Mouse (Mus musculus) heart, embryonic 14.5 days (tissue): Measurements from ENCODE around the gene Lmna. TPM values are rescaled to one million over a fixed set of nuclear protein-coding genes. Genes with fewer than 3 reads are reported as not detected.

Source experiments
- ATAC-seq: fragments of 200-750 bp; cut with Nextera tagmentation; 2 replicates; pipeline ENCODE4 v1.8.0; 2017; ENCODE audit warnings: low read depth, moderate TSS enrichment; ENCODE audit not compliant: insufficient number of reproducible peaks, insufficient read depth, low FRiP score
- H3K27ac ChIP-seq, 2 experiments: fragments of 200-500 bp in 1 of 2; fragments of 300-500 bp in 1 of 2; sonication (generic) in 1 of 2; replicated peaks in 1 of 2; 2 replicates each; pipeline ENCODE4 v1.5.1; 2012 to 2014; ENCODE audit warnings: low read depth in 2 of 2, low read length in 2 of 2, control low read depth in 1 of 2, mild to moderate bottlenecking in 1 of 2, mixed read lengths in 1 of 2; ENCODE audit not compliant: control insufficient read depth in 1 of 2, insufficient read depth in 1 of 2
- H3K27me3 ChIP-seq: fragments of 300-500 bp; sonication (generic); 2 replicates; pipeline ENCODE4 v1.6.1; 2014; ENCODE audit warnings: mild to moderate bottlenecking, low read length, control low read depth; ENCODE audit not compliant: control insufficient read depth, insufficient read depth
- H3K36me3 ChIP-seq: fragments of 300-500 bp; sonication (generic); 2 replicates; pipeline ENCODE4 v1.6.1; 2014; ENCODE audit warnings: mild to moderate bottlenecking, control low read depth, low read length, mixed read lengths; ENCODE audit not compliant: control insufficient read depth, insufficient read depth
- H3K4me1 ChIP-seq, 2 experiments: fragments of 200-500 bp in 1 of 2; fragments of 300-500 bp in 1 of 2; sonication (generic) in 1 of 2; 2 replicates each; pipeline ENCODE4 v1.6.1; 2012 to 2014; ENCODE audit warnings: low read length in 2 of 2, control low read depth in 1 of 2, mixed read lengths in 1 of 2; ENCODE audit not compliant: control insufficient read depth in 2 of 2, insufficient read depth in 2 of 2
- H3K4me2 ChIP-seq: fragments of 300-500 bp; sonication (generic); 2 replicates; pipeline ENCODE4 v1.6.1; 2014; ENCODE audit warnings: mild to moderate bottlenecking, low read length
- H3K4me3 ChIP-seq, 2 experiments: fragments of 200-500 bp in 1 of 2; fragments of 300-500 bp in 1 of 2; sonication (generic) in 1 of 2; 2 replicates each; pipeline ENCODE4 v1.5.1; 2012 to 2014; ENCODE audit warnings: low read length in 2 of 2, mild to moderate bottlenecking in 2 of 2, control low read depth in 1 of 2, low read depth in 1 of 2, moderate library complexity in 1 of 2; ENCODE audit not compliant: control insufficient read depth in 1 of 2, insufficient read depth in 1 of 2
- H3K9ac ChIP-seq: fragments of 300-500 bp; sonication (generic); 2 replicates; pipeline ENCODE4 v1.6.1; 2014; ENCODE audit warnings: mild to moderate bottlenecking, low read length
- H3K9me3 ChIP-seq: fragments of 300-500 bp; sonication (generic); 2 replicates; pipeline ENCODE4 v1.6.1; 2016; ENCODE audit warnings: low read length, control low read depth; ENCODE audit not compliant: control insufficient read depth
- WGBS: fragments of 180-500 bp; shearing (Covaris S2); extraction: QIAGEN DNeasy Blood & Tissue Kit; methylation state at CpG from one replicate; pipeline ENCODE4 v1.1.7; 2014; 5-methylcytosine and 5-hydroxymethylcytosine counted together
- polyA plus RNA-seq: library from polyadenylated mRNA; unstranded; fragments of >200 nt; fragmentation: Nextera tagmentation; extraction: Ambion mirVana; gene quantifications from 2 replicates; pipeline ENCODE4 v1.2.1, GENCODE M21; 2014

The Lmna gene
- polyA plus RNA-seq, 1 experiment from 2014 or later = 84.1 TPM

DNA sequence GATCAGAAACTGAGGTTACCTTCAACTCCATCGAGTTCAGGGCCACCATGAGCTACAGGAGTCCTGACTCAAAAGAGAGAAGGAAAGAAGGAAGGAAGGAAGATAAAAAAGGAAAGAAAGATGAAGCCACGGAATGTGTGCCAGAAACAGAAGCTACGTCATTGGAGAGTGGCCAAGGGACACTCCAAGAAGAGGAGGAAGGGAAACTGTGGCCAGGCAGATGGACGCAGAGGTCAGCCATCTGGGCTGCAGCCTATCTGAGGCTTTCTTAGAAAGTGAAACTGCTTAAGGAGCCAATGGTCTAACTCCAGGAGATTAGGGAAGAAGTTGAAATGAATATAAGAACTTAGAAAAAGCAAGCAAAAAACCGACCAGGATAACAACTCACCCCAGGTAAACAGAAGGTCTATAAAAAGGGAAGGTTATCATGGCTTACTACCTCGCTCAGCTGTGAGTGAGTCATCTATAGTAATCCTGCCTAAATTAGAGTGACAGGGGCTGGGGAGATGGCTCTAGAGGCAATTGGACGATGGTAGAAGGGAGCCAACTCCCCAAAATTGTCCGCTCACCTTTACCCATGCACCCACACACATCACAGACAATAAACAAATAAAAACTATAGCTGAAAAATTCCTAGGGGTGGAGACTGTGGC is 63.2 kb downstream of the Lmna start:
- WGBS = 51% methylated on average over 8 of the region's 8 CpGs
- Histone ChIP-seq H3K4me2 (no peak overlapping the region), H3K4me3 (no peak overlapping the region), H3K36me3 (no peaks in the 10 kb centered on the region), H3K9me3 (no peaks in the 10 kb centered on the region), H3K9ac (no peak overlapping the region), H3K27ac (no peak overlapping the region), H3K27me3 (peaks cover 19% of the 10 kb centered on the region), H3K4me1 (peaks cover 2 to 8% of the 10 kb centered on the region in 2 experiments; a peak in 2 of 4 replicates)
- no peak for ATAC-seq

DNA sequence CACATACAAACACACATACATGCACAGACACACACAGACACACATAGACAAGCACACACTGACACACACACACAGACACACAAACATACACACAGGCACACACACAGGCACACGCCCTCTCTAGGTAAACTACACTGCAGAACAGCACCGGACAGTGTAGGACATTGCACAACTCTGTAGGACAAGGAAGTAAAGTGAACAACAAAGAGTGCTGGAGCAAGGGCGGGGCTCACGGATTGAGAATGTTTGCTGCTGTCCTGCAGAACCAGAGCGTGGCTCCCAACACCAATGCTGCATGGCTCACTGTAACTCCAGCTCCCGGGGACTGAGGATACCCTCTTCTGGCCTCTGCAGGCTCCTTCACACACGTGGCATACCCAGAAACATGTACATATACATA is 66.9 kb downstream of the Lmna start:
- Histone ChIP-seq H3K27ac (no peak overlapping the region), H3K36me3 (no peaks in the 10 kb centered on the region), H3K9ac (no peak overlapping the region), H3K4me3 (no peak overlapping the region), H3K27me3 (no peaks in the 10 kb centered on the region), H3K9me3 (no peaks in the 10 kb centered on the region), H3K4me1 (peaks cover 12 to 20% of the 10 kb centered on the region in 2 experiments), H3K4me2 (no peak overlapping the region)
- 66% methylated on average over 7 of the region's 7 CpGs for WGBS
- ATAC-seq = no peak

DNA sequence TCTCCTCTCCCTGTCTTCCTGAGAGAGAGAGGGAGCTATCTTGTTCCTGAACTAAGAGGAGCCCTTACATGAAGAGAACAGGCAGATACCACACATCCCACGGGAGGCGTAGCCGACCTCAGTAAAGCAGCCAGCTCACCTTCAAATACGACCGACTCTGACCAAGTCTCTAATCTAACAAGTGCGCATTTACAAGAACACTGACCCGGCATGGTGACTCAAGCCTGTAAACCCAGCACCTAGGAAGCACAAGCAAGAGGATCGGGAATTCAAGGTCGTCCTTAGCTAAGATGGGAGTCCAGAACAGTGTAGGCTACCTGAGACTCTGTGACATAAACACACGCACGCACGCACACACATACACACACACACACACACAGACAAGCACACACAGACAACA is 67.3 kb downstream of the Lmna start:
- no peaks in the 10 kb centered on the region for H3K9me3 ChIP-seq
- peaks cover 15 to 24% of the 10 kb centered on the region in 2 experiments for H3K4me1 ChIP-seq
- H3K9ac ChIP-seq = no peak overlapping the region
- H3K4me2 ChIP-seq = no peak overlapping the region
- H3K36me3 ChIP-seq = no peaks in the 10 kb centered on the region
- no peak for ATAC-seq
- H3K27me3 ChIP-seq = no peaks in the 10 kb centered on the region
- WGBS = 67% methylated on average over 12 of the region's 12 CpGs
- H3K4me3 ChIP-seq = no peak overlapping the region
- no peak overlapping the region for H3K27ac ChIP-seq

DNA sequence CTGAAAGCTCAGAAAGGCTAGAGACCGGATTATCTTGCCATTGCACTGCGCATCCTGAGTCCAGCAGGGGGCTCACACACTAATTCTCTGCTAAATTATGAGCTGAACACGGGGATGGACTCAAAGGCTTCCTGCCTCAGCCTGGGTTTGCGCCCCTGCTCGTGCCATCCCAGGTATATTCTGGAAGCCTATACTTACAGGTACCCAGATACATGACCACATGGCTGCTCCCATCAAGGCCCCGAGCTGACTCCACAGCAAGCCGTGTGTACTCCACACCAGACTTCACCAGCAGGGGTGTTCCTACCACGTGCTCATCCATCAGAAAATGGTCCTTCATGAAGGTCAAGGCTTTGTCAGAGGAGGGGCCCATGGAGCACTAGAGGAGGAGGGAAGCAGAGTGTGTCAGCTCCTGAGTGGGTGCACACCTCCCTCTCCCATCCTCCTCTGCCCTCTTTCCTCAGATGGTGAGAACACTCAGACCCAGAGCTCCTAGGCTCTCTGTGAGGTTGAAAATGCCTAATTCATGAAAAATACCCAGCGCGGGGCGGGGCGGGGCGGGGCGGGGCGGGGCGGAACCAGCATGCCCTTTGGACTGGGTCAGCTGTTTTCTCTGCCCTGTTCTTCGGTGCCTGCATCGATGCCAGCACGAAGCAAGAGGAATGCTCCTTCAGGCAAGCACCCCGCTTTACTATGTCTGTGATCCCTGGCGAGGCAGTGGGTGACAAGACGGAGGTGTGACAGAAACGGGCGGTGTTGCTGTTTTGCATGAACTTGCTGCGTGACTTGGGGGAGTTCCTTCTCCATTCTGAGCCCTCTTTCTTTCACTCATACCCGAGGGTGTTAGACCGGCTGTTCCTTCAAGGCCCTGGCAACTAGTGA is 69.0 kb downstream of the Lmna start:
- Histone ChIP-seq H3K4me1 (peaks cover 20 to 32% of the 10 kb centered on the region in 2 experiments), H3K36me3 (no peaks in the 10 kb centered on the region), H3K4me2 (peak overlapping the region; percentile 60), H3K27me3 (no peaks in the 10 kb centered on the region), H3K9ac (peak overlapping the region; percentile 61), H3K9me3 (no peaks in the 10 kb centered on the region), H3K4me3 (peak overlapping the region; percentile 31 to 34), H3K27ac (no peak overlapping the region)
- 16% methylated on average over 27 of the region's 27 CpGs for WGBS
- no peak for ATAC-seq

DNA sequence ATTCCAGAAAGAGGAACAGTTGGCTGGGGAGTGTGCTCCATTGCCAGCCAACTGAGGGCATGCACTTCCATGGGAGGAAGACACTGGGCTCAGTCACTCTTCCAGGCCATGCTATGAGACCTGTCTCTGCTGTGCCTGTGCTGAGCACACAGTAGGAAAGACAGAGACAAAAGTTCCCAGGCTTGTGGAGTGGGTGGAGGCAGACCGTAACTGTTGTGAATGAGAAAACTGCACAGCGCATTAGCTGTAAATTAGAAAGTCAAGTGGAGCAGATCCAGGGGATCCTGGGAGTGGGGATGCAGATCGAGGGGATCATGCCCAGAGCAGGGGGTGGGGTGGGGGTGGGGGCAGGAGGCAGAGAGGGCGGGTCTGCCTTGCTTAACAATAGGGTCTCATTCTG is 70.2 kb downstream of the Lmna start:
- H3K27me3 ChIP-seq = no peaks in the 10 kb centered on the region
- H3K27ac ChIP-seq = no peak overlapping the region
- H3K9me3 ChIP-seq = no peaks in the 10 kb centered on the region
- H3K4me2 ChIP-seq = no peak overlapping the region
- H3K36me3 ChIP-seq = no peaks in the 10 kb centered on the region
- 69% methylated on average over 4 of the region's 4 CpGs for WGBS
- ATAC-seq = no peak
- H3K4me1 ChIP-seq = peaks cover 20 to 32% of the 10 kb centered on the region in 2 experiments
- no peak overlapping the region for H3K4me3 ChIP-seq
- no peak overlapping the region for H3K9ac ChIP-seq

DNA sequence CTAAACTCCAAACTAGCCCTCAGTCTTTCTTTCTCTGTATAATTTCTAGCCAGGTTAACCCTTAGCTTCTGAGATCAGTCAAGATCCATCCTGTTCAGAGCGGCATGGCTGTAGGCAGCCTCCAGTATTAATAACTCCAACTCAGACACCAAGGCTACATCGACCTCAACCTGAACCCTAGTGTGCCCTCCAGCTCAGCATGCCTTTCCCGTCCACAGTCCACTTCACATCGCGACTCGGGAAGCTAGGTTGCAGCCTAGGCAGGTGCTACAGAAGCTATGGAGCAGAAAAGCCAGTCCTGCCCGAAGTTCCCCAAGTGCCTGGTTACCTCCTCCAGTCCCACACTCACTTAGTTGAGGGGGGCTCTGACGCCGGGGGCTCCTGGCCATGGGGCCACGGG is 72.3 kb downstream of the Lmna start:
- Histone ChIP-seq H3K27ac (peak overlapping the region in 1 of 2 experiments; percentile 34; a peak in 2 of 4 replicates), H3K9me3 (no peaks in the 10 kb centered on the region), H3K9ac (peak overlapping the region; percentile 62), H3K36me3 (no peaks in the 10 kb centered on the region), H3K4me3 (peak overlapping the region in 1 of 2 experiments; percentile 37; a peak in 2 of 4 replicates), H3K27me3 (no peaks in the 10 kb centered on the region), H3K4me1 (peaks cover 20 to 32% of the 10 kb centered on the region in 2 experiments), H3K4me2 (peak overlapping the region; percentile 68)
- no peak for ATAC-seq
- 55% methylated on average over 10 of the region's 10 CpGs for WGBS

DNA sequence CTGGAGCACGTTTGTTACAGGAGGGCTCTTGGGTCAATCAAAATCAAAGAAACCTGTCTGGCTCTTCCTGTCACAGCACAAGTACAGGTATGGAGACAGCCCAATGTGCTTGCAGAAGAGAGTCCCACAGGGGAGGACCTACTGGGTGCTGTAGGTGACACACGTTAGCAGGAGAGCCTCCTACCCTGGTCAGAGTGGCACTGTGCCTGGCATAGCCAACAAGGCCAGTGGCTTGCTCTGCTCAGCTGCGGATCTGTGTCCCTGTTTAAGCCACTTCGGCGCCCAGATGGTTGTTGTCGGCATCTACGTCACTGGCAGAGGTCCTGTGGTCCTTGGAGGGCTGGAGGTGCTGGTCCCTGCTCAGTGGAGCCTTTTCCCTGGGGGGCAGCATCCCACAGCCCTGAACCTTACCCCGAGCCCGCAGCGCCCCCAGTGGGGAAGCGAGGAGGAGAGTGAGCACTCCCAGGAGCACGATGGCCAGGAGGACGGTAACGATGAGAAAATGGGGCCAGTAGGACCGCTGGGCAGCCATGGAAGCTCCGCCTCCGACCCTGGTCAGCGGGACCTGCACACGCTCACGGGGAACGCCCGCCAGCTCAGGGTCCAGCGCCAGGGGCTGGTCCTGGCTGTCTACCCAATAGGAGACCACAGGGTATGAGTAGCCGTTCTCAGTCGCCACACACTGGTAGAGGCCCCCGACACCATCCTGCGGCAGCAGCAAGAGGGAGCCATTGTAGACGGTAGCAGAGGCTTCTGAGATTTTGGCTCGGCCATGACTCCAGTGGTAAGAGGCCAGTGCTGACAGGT is 73.2 kb downstream of the Lmna start:
- no peaks in the 10 kb centered on the region for H3K27me3 ChIP-seq
- H3K27ac ChIP-seq = peak overlapping the region in 1 of 2 experiments; percentile 34; a peak in 3 of 4 replicates
- ATAC-seq = peak; percentile 75
- no peaks in the 10 kb centered on the region for H3K36me3 ChIP-seq
- H3K4me1 ChIP-seq = peaks cover 20 to 32% of the 10 kb centered on the region in 2 experiments
- H3K9ac ChIP-seq = peak overlapping the region; percentile 62
- peak overlapping the region; percentile 37 for H3K4me3 ChIP-seq
- no peaks in the 10 kb centered on the region for H3K9me3 ChIP-seq
- 8% methylated on average over 29 of the region's 29 CpGs for WGBS
- peak overlapping the region; percentile 68 for H3K4me2 ChIP-seq
